Mouse (Mus musculus) large intestine, adult 2 months (tissue): Measurements from ENCODE around the gene C130074G19Rik. TPM values are rescaled to one million over a fixed set of nuclear protein-coding genes. Genes with fewer than 3 reads are reported as not detected.

Experiments used
- DNase-seq: peaks from one replicate; pipeline ENCODE4 v3.0.0-alpha.2; 2012; ENCODE audit warnings: low read depth, low spot score
- WGBS: fragments of 180-500 bp; shearing (Covaris S2); methylation state at CpG from one replicate; pipeline ENCODE4 v1.1.7; 2018; 5-methylcytosine and 5-hydroxymethylcytosine counted together
- polyA plus RNA-seq: library from polyadenylated mRNA; depleted of rRNA; stranded (reverse); fragments of >200 nt; gene quantifications from 2 replicates; pipeline ENCODE4 v1.2.3, GENCODE M21; 2012; rRNA removed

The C130074G19Rik gene
- 22.2 and 27.0 TPM in 2 replicates for polyA plus RNA-seq

DNA sequence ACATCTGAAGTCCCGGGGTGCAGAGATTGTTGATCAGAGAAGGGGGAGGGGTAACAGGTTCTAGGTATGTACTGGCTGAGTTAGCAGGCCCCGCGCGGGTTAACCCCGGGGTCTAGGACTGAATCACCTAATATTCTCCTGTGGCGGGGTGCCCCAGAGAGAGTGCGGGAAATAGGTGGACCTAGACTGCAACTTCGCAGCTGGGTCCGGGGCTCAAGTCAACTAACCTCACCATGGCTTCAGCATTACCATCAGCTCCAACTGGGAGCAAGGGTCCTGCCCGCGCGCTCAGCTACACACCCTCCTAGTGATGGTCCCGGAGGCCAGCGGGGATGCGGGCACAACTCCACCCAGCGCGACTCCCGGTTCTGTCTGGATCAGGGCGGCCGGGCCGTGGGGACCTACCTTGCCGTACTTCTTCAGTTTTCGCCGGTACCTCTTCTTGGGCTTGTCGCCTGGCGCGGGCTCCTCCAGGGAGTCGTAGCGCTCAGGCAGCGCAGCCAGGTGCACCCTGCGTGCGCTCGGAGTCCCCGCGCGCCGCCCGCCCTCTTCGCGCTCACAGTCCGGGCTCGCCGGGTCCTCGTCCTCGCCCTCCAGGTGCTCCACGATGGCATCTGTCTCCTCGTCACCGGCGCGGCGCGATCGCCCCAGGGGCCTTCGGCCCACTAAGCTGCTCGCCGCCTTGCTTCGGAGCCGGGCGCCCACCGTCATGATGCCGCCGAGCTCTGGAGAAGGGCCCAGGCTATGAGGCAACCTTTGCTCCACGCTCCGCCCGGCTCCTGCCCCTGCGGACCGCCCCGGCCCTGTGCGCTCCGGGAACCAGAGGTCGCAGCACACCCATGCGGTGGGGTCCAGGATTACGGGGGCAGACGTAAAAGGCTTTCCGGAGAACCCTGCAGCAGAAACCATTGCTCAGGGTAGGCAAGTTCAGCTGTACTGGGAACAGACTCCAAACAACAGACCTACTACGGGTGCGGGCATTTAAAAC, at the start of gene C130074G19Rik:
C130074G19Rik (minus strand) TSS at position 938 of the 988 bp plus-strand sequence.
- DNase-seq = no peak
- WGBS = 3% methylated on average over 77 of the region's 77 CpGs

DNA sequence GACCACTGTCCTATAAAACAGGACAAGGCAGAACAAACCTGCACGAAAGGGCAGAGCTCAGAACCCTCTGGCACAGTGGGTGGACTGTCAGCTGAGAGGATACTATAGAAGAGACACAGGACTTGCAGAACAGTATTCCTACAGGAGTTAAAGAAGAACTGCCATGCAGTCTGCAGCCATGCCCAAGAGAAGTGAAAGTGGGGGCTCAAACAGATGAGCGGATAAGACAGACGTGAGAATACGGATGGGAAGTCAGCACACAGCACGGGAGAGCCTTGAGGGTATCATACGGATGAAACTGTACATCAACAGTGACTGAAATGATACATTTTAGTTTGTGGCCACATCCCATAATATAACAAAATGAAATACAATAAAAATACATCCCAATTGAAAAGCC, 48.1 kb upstream of the C130074G19Rik start:
- WGBS = 91% methylated on average over 6 of the region's 6 CpGs
- DNase-seq = no peak

DNA sequence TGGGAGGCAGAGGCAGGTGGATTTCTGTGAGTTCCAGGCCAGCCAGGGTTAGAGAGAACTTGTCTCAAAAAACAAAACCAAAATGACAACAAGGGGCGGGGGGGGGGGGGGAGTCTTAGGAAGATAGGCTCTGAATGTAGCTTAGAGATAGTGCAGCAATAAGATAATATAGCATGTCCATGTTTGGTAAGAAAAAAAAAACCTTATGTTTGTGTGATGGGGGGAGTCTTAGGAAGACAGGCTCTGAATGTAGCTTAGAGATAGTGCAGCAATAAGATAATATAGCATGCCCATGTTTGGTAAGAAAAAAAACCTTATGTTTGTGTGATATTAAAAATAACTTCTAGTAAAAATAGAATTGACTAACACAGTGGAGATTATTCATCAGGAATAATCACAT, 45.4 kb upstream of the C130074G19Rik start:
- WGBS = 100% methylated on average over 1 of the region's 1 CpGs
- no peak for DNase-seq

DNA sequence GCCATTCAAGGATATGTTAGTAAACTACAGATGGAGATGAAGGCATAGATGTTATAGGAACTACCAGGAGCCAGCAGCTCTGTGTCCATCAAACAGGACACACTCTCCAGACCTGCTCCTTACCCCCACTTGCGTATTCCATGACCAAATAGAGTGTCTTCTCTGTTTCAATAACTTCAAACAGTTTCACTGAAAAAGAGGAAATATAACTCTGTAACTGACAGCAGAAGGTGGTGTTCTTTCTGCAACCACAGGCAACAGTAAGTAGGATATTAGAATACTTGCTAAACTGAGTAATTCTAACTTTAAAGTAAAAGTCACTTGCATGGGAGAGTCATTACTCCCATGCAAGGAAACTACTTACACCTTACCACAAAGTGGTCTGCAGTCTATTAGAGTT, 44.9 kb upstream of the C130074G19Rik start:
- DNase-seq = no peak
- WGBS = 91% methylated on average over 1 of the region's 1 CpGs

DNA sequence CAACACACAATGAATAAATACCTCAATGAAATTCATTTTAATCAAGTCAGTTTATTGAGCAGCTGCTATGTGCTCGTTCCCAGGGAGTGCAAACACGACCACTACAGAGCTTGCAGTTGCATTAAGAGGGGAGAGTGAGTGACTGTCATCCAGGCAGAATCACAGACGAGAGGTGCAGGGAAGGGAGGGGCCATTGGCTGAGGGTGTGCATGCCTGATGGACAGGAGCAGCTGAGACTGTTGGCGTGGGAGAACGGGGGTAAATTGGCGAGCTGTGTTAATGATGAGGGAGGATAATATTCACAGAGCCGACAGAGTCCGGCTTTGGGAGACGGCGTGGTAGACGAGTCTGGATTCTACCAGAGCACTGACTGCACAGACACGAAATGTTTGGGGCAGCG, 39.8 kb upstream of the C130074G19Rik start:
- WGBS = 87% methylated on average over 13 of the region's 13 CpGs
- DNase-seq = no peak

DNA sequence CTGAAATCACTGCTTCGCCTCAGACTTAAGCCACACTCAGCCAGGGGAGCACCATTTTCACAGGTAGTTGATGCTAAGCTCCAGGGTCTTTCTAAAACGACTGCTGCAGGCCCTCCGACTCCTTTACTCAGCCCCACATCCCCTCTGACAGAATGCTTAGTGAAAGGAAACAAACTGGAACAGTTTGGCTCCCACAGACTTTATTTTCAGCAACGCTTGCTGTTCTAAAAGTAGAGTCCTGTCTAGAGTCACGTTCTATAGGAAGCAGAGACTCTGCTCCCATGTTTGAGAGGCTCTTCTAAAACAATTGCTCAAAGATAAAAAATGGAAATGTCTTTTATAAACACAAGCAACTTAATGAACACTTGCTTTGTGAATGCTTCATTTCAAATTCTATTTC, 37.0 kb upstream of the C130074G19Rik start:
- 84% methylated on average over 5 of the region's 5 CpGs for WGBS
- no peak for DNase-seq

DNA sequence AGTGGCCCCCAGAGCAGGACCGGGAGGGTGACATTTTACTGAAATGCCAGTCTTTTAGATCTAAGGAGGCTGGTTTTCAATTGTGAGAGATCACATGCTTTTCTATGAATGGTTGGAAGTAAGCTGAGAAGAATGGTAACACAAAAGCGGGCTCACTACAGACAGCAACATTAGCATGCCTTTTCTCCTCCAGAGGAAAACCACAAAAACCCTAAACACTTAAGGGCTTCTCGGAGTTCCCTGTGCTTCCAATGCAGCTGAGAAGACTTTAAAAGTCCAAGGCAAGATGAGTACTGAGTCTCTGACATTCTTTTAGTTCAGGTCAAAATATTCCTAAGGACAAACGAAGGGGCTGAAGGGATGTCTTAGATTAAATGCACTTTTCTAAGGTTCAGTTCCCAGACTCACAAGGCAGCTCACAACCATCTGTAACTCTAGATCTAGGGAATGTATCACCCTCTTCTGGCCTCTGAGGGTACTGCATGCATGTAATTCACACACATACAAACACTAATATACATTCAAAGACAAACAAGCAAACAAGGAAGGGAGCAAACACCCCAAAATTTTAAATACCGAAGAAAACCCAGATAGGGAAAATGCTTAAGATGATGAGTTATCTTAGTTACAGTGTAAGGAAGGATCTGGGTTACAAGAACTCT, 35.3 kb upstream of the C130074G19Rik start:
- WGBS = 91% methylated on average over 5 of the region's 5 CpGs
- no peak for DNase-seq

DNA sequence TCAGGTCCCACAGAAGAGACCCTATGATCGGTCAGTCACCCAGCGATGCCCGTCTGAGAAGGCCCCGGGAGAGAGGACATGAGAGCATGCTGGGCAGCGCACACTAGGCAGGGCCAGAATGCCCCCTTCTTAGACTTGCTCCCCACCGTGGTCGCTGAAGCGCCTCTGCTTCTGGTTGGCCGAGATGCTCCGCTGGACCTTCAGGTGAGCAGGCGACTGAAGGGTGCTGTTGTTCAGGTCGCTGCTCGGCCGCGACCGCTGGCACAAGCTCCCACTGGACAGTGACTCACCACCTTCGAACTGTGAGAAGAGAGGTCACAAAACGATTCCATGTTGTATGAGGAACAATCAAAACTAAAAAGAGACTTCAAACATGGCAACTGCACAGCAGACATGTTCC, 29.3 kb upstream of the C130074G19Rik start:
- DNase-seq = no peak
- 89% methylated on average over 18 of the region's 18 CpGs for WGBS

DNA sequence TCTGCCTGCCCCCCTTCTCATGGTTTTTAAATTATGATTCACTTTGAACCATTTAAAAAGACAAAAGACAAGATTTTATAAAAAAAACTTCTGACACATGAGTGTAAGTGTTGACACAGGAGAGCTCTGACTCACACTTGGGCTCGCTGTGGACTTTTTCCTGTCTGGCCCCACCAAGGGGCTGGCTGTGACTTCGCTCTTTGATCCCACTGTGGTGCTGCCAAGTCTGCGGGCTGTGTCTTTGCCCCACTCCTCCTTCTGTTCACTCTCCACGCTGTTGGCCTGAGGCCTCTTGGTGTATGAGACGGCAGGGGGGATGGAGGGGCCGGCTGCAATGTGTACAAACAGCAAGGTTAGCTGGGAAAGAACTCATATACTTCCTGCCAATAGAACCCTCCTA, 28.8 kb upstream of the C130074G19Rik start:
- DNase-seq = peak; percentile 21
- WGBS = 24% methylated on average over 6 of the region's 6 CpGs

DNA sequence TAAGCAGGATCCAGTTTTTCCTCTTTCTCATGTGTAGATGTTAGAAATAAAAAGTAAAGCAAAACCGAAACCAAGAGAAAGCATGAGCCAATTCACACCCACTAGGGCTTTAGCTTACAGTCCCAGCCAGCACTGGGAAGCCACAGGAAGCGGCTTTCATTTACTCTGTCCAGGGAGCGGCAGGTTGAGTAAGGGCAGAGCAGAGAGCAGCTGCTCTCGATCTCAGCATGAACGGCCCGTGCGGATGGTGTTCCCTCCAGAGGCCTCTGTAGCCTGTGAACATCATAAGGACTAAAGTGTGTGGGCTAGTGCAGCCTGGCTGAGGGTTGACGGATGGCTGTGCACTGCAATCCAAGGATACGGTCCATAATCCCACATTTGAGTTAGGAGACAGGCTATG, 25.5 kb upstream of the C130074G19Rik start:
- DNase-seq = peak; percentile 27

DNA sequence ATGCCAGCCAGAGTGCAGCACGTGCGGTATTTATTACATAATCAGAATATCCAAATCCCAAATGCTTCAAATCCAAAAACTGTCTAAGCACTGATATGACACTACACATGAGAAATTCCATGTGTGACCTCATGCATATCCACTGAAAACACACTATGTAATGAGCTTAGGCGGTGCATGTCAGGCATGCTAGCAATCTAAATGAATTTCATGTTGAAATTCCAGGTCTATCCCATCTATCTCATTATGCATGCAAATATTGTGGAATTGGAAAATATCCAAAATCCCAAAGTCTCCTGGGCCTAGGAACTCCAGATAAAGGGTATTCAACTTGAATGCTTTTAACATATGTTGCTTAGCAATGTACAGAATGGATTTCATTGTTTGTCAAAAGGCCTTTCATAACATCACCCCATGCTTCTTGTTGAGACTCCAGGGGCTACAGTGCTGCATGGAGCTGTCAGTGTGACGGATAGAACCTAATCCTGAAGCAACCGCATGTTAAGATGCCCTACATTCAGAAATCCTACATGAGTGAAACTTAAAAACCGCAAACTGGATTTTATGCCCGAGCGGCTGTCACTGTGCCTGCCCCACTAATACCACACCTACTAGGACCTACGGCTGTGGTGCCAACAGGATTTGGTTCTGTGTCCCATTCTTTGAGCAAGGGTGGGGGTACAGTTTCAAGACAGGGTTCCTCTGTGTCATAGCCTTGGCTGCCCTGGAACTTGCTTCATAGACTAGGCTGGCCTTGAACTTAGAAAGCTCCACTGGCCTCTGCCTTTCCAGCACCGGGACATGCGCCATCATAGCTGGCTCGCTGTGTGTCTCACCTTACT, 23.1 kb upstream of the C130074G19Rik start:
- 96% methylated on average over 12 of the region's 12 CpGs for WGBS
- no peak for DNase-seq

More for the DNA sequence above, 25.5 kb upstream of the C130074G19Rik start:
- 18% methylated on average over 9 of the region's 9 CpGs for WGBS

DNA sequence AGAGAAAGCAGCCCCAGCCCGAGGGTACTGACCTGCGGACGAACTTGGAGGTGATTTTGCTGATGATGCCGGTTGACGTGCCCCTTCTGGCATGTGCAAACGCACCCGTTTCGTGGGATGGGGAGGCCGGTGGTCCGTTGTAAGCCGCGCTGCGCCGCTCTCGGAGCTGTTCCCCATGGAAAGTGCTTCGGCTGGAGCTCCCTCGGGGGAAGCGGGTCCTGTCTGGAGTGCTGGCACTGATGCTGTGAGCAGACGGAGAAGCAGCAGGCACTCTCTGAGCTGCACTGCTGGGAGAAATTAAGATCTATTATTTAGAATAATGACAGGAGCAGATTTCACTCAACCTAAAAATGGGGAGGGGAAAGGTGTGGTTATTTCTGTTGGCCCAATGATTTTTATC, 22.4 kb upstream of the C130074G19Rik start:
- WGBS = 89% methylated on average over 19 of the region's 19 CpGs

DNA sequence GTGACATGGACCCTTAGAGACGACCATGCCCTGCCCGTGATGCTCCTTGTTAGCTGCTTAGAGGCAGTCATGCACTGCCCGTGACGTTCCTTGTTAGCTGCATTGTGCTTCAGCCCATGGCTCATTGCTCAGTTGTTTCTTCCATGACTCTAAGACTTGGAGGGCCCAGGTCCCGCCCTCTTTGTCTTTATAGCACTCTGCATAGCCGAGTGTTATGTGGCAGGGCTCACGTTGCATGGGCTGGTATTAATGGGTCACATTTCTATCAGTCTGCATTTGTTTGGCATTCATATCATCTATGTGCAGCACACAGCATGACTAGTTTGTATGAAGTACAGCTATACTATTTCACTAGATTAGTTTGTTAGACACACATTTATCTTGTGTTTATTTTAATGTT, 20.7 kb upstream of the C130074G19Rik start:
- WGBS = 69% methylated on average over 7 of the region's 7 CpGs
- no peak for DNase-seq

More for the DNA sequence above, 22.4 kb upstream of the C130074G19Rik start:
- no peak for DNase-seq

DNA sequence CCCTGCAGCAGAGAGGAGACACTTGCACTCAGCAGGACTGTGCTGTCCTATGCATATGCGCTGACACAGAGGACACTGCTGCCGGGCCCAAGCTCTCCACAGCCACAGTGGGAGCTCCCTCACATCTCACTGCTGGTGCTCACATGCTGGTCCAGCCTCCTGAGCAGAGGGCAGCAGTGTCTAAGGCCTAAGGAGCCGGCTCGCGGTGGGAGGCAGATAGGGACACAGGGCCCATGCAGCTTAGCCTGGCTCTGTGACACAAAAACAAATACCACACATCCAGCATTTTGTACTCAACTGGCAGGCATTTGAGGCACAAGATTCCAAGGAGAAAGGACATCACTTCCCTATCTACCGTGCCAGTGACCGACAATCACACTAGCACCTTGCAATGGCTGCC, 19.9 kb upstream of the C130074G19Rik start:
- WGBS = 94% methylated on average over 7 of the region's 7 CpGs
- no peak for DNase-seq

DNA sequence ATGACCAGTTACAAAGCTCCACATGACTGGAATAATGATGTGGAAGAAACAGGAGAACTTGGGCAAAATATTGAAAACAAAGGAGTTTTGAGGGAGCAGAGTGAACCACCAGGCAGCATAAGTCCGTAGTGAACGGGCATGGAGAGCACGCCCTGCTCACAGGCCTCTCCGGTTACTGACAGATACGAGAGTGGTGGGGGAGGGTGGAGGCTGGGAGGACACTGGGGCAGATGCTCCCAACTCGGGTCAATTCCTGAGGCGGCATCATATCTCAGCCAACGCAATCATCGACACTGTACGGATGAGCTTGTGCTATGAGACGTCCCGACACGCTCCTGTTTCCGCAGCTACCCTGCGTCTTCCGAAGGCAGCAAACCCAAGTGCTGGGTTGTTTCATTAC, 14.3 kb upstream of the C130074G19Rik start:
- no peak for DNase-seq
- 87% methylated on average over 16 of the region's 16 CpGs for WGBS

DNA sequence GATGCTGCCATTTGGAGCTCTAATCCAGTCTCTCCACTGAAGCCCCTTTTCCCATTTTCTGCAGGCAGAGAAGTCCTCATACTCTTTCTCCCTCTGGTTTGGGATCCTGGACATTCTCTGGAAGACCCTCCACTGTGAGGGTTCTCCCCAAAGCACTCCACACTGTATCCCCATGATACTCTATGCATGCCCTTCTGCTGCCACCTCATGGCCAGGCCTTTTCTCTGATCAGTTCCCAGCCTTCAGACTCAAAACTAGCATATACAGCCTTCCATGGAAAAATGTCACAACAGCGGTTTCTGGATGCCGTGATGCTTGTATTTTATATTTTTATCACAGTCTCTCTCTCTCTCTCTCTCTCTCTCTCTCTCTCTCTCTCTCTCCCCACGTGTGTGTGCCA, 9.0 kb upstream of the C130074G19Rik start:
- WGBS = 72% methylated on average over 3 of the region's 3 CpGs

DNA sequence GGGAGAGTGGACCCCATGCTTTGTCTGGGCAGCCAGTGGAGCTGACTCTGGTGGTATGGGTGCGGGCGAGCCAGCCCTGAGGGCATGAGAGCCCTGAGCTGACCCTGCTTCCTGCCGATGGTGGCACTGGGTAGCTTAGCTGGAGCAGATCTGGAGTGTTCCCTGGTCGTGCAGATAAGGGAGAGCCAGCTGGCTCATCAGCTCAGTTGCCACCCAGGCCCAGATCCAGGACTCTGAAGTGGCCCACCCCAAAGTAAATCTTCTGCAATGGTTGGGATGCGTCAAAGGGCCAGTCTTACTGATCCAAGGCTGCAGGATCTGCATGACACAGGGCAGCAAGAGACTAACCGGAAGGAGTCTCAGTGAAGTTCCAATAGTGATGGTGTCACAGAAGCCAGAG, 6.4 kb upstream of the C130074G19Rik start:
- 90% methylated on average over 6 of the region's 6 CpGs for WGBS
- DNase-seq = no peak

More for the DNA sequence above, 9.0 kb upstream of the C130074G19Rik start:
- no peak for DNase-seq

DNA sequence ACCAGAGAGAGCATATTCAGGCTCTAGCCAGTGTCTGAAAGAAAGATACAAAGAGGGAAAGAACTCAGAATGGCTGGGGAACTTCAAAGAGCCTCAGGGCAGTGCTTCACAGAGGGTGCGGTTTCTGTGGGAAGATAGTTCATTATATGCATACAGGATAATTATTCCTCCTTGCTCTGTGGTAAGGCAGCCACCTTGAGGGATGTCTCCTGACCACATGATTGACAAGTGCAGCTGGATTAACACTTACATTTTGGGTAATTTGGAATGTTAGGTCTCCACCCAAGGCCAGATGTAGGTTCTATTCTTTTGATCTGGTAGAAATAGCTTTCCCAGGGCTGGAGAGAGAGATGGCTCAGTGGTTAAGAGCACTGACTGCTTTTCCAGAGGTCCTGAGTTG, 3.1 kb upstream of the C130074G19Rik start:
- DNase-seq = no peak
- 84% methylated on average over 1 of the region's 1 CpGs for WGBS

DNA sequence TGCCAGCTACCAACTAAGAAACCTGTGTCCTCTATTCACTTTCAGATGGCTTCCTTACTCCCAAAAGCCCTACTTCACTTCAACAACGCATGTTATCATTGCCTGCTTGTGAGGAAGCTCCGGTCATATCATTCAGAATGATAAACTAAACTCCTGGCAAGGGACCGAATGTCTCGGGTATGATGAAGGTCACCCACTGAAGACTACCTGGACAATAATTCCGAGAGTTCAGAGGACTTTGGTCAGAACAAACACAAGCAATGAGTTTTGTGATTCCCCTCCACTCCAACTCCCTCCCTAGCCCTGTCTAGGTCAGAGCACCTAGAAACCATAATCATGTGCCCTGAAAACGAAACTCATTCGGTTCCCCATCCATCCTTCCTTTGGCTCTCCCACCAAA, 1.2 kb downstream of the C130074G19Rik start:
- no peak for DNase-seq
- WGBS = 34% methylated on average over 7 of the region's 7 CpGs

DNA sequence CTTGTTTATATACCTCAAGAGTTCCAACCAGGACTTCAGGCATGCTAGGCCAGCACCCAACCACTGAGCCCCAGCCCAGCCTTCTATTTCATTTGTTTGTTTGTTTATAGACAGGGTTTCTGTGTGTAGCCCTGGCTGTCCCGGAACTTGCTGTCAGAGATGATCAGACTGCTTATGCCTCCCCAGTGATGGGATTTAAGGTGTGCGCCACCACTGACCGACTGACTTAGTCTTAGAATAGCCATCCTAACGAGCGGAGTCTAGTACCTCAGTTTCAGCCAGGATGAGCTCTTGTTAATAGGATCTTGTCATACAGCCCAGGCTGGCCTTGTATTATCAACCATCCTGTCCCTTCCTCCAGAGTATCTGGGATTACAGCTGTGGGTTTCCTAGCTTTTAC, 1.8 kb downstream of the C130074G19Rik start:
- DNase-seq = no peak
- 87% methylated on average over 5 of the region's 5 CpGs for WGBS
